Mouse (Mus musculus): ENCODE measurements at regions not wholly inside any gene's neighbourhood (a gene's known extent, or its start where the extent isn't known, plus 50 kb on each side); places are given as distances from the start of the nearest gene placed in this dataset.

GRCm38 (mm10) chr7:51307757-51308156 lies 203.1 kb upstream of the Ano5 start:
- DNase-seq, result no peak

DNA sequence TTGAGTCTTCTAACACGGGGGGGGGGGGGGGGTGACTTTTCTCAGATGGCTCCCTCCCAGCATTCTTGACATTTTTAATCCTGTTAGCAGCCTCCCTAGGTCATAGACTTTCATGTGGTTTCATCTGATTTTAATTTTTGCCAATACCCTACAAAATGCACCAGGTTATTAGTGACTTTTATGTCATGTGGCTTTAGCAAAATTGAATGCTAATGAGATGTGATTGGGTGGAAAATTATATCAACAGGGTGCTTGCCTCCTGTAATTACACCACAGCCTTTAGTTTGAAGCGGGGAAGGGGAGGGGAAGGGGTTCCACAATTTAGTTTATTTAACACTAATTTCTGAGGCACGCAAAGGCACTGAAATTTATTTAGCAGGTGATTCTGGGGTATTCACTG lies 200.6 kb upstream of the Ano5 start:
- no peak for DNase-seq

GRCm38 (mm10) chr7:51339841-51340540 lies 170.8 kb upstream of the Ano5 start:
- no peak for DNase-seq

DNA sequence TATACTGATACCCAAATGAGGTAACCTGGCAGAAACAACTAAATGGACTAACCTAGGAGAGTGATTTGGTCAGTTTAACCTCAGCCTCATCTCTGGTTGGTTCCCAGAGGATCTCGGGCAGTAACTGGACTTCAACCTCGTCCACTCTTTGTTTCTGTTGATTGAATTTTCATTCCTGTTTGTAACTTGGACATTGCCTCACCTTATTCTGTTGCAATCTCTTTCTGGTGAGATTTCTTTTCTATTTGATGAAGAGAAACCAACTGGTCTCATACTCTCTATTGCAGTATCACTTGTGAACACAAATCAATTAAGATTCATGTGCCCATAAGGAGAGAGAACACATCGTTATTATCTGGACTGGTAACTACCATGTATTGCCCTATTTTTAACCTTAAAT lies 163.3 kb upstream of the Ano5 start:
- DNase-seq, result no peak

GRCm38 (mm10) chr7:51360134-51360533 lies 150.7 kb upstream of the Ano5 start:
- DNase-seq, result no peak

DNA sequence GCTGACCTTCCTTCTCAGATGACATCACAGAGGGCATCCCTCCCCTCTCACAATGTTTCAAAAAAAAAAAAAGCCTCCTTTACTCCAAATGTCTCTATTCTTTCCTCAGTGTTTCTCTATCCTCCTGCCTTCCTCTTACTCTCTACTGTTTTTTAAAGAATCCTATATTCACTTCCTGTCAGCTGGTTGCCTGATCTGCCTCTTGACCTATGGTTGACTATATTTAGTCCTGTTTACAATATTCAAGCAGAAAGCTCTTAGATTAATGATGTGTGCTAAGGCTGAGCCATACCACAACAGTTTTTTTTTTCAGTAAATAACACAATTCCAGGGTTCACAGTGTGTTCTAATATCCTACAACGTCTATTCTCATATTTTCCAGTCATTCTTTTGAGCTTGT lies 133.2 kb upstream of the Ano5 start:
- no peak for DNase-seq
